Comparison of ENCODE assay signal across 16 mouse cellular contexts in the genomic region with DNA sequence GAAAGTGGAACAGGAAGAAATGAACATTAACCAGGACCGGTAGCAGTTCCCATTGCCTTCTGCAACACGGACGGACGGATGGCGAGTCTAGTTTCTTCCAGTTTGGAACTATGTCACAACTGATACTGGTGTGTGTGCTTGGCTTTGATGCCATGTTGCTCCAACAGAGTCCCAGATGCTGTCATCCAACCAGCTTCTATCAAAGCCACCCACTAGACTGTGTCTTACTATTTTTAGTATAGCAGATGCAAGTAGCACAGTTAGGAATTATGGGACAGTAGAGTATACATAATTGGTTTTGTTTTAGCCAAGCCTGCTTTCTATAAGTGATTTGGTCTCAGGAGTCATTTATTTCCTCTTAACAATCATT. TPM values are rescaled to one million over a fixed set of nuclear protein-coding genes. Genes with fewer than 3 reads are reported as not detected.
"Had no signal": no experiment of that assay in that cellular context is flagged by ENCODE, and none has a peak within 500 bp of the region (broad histone marks: within the 10 kb centered on the region; RNA-seq: fewer than 3 reads in every experiment).

No protein-coding gene starts in this region.

- H3K9me3 ChIP-seq: hindbrain, embryonic 15.5 days; limb, embryonic 12.5 days; midbrain, embryonic 10.5 days; neural tube, embryonic 12.5 days had no signal

- DNase-seq: kidney, adult 9 months; kidney, postnatal 36 days; layer of hippocampus, adult 9-11 months; layer of hippocampus, postnatal 36 days; lung, adult 2 months; lung, postnatal 4 days; midbrain, embryonic 14.5 days; spleen, adult 18-20 months; thymus, adult 18-20 months; thymus, postnatal 14 days had no signal

- H3K27ac ChIP-seq: hindbrain, embryonic 15.5 days; limb, embryonic 12.5 days; liver, embryonic 14.5 days; midbrain, embryonic 10.5 days; neural tube, embryonic 12.5 days had no signal

- H3K9ac ChIP-seq: hindbrain, embryonic 15.5 days; limb, embryonic 12.5 days; liver, embryonic 14.5 days; neural tube, embryonic 12.5 days had no signal

- H3K4me3 ChIP-seq: hindbrain, embryonic 15.5 days; limb, embryonic 12.5 days; midbrain, embryonic 10.5 days; neural tube, embryonic 12.5 days had no signal

- H3K4me2 ChIP-seq: hindbrain, embryonic 15.5 days; limb, embryonic 12.5 days had no signal

- H3K27me3 ChIP-seq: hindbrain, embryonic 15.5 days had no signal

- H3K36me3 ChIP-seq: hindbrain, embryonic 15.5 days; limb, embryonic 12.5 days; midbrain, embryonic 10.5 days; neural tube, embryonic 12.5 days had no signal

- H3K4me1 ChIP-seq: hindbrain, embryonic 15.5 days; midbrain, embryonic 10.5 days had no signal

RNA-seq across cellular contexts. Expression of gene Aldh1a2, which starts 26.8 kb away (rescaled TPM):
- total RNA-seq: neutrophil, adult 5-6 weeks had no signal
